In the genomic region with DNA sequence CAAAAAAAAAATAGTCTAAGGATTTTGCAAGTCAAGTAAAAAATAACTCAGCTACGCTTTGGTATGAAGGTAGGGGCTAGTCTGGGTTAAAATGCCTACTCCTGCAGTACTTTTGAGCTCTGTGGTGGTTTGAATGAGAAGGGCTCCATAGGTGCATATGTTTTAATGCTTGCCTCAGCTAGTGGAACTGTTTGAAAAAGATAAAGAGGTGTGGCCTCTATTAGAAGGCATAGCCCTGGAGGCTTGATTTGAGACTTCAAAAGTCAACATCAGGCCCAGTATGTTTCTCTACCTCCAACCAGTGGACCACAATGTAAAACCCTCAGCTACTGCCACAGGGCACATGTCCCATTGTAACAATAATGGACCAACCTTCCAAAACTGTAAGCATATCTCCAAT, we compare ENCODE assay signal across 26 mouse cellular contexts. TPM values are rescaled to one million over a fixed set of nuclear protein-coding genes. Genes with fewer than 3 reads are reported as not detected.
DNase-seq lines count a peak whose midpoint lies in the region; ATAC-seq and TF ChIP-seq lines count a peak whose summit lies in the region.
"Had no signal": no experiment of that assay in that cellular context is flagged by ENCODE, and none has a peak within 500 bp of the region (broad histone marks: within the 10 kb centered on the region; RNA-seq: fewer than 3 reads in every experiment).

No protein-coding gene starts in this region.

- H3K4me1 ChIP-seq in liver, embryonic 12.5 days, result peaks cover 16% of the 10 kb centered on the region
- no peaks in the 10 kb centered on the region for H3K4me1 ChIP-seq in liver, embryonic 11.5 days (replicated peaks; ENCODE audit: control insufficient read depth, insufficient read depth, low read length)
- peaks cover 0 to 11% of the 10 kb centered on the region in 2 experiments; a peak in 3 of 4 replicates for H3K4me1 ChIP-seq in liver, embryonic 14.5 days (replicated peaks; ENCODE audit: control insufficient read depth in 2 of 2, insufficient read depth in 2 of 2, low read length in 1 of 2)
- no peaks in the 10 kb centered on the region for H3K4me1 ChIP-seq in liver, postnatal 0 days (ENCODE audit: insufficient read depth)
- H3K4me1 ChIP-seq in liver, embryonic 15.5 days (replicated peaks), result peaks cover 7% of the 10 kb centered on the region; the same call in 1 of the 2 replicates
- H3K4me1 ChIP-seq: embryonic facial prominence, embryonic 10.5 days; embryonic facial prominence, embryonic 12.5 days had no signal

- no peak overlapping the region for H3K27ac ChIP-seq in liver, embryonic 12.5 days
- no peak overlapping the region for H3K27ac ChIP-seq in liver, embryonic 11.5 days (ENCODE audit: low read depth, low read length)
- H3K27ac ChIP-seq in liver, embryonic 14.5 days, result no peak overlapping the region
- H3K27ac ChIP-seq in liver, postnatal 0 days (ENCODE audit: low read depth), result no peak overlapping the region
- no peak overlapping the region for H3K27ac ChIP-seq in liver, embryonic 15.5 days (replicated peaks)
- H3K27ac ChIP-seq: embryonic facial prominence, embryonic 10.5 days; embryonic facial prominence, embryonic 12.5 days; forebrain, embryonic 13.5 days; forebrain, embryonic 15.5 days had no signal

- no peaks in the 10 kb centered on the region for H3K9me3 ChIP-seq in liver, embryonic 12.5 days (replicated peaks)
- no peaks in the 10 kb centered on the region for H3K9me3 ChIP-seq in liver, embryonic 11.5 days (ENCODE audit: control insufficient read depth, low read length)
- no peaks in the 10 kb centered on the region for H3K9me3 ChIP-seq in liver, embryonic 14.5 days (ENCODE audit: control insufficient read depth, low read length)
- H3K9me3 ChIP-seq in liver, postnatal 0 days (ENCODE audit: low read length), result no peaks in the 10 kb centered on the region
- no peaks in the 10 kb centered on the region for H3K9me3 ChIP-seq in liver, embryonic 15.5 days (replicated peaks)
- H3K9me3 ChIP-seq: embryonic facial prominence, embryonic 10.5 days; embryonic facial prominence, embryonic 12.5 days; forebrain, embryonic 13.5 days; forebrain, embryonic 15.5 days had no signal

- 81% methylated on average over 1 of the region's 1 CpGs for WGBS in liver, embryonic 12.5 days (ENCODE audit: insufficient replicate concordance)
- WGBS in liver, embryonic 11.5 days, result 90% methylated on average over 1 of the region's 1 CpGs
- WGBS in liver, embryonic 14.5 days (ENCODE audit: insufficient replicate concordance), result 71% methylated on average over 1 of the region's 1 CpGs
- WGBS in liver, postnatal 0 days (ENCODE audit: insufficient replicate concordance), result 79% methylated on average over 1 of the region's 1 CpGs
- WGBS in liver, embryonic 15.5 days (ENCODE audit: insufficient replicate concordance), result 83% methylated on average over 1 of the region's 1 CpGs

- no peak overlapping the region for H3K4me2 ChIP-seq in liver, embryonic 12.5 days
- H3K4me2 ChIP-seq in liver, embryonic 11.5 days, result no peak overlapping the region
- H3K4me2 ChIP-seq in liver, embryonic 14.5 days (ENCODE audit: low read depth), result no peak overlapping the region
- no peak overlapping the region for H3K4me2 ChIP-seq in liver, postnatal 0 days (ENCODE audit: low read depth, low read length)
- H3K4me2 ChIP-seq in liver, embryonic 15.5 days, result no peak overlapping the region
- H3K4me2 ChIP-seq: embryonic facial prominence, embryonic 12.5 days; forebrain, embryonic 13.5 days; forebrain, embryonic 15.5 days had no signal

- H3K27me3 ChIP-seq in liver, embryonic 12.5 days (replicated peaks), result 0 out of 2 replicates have a peak, but pooled peaks cover 3% of the 10 kb centered on the region
- H3K27me3 ChIP-seq in liver, embryonic 11.5 days (replicated peaks; ENCODE audit: control insufficient read depth, insufficient read depth, low read length), result no peaks in the 10 kb centered on the region
- H3K27me3 ChIP-seq in liver, embryonic 14.5 days (ENCODE audit: control insufficient read depth, insufficient read depth, low read length), result no peaks in the 10 kb centered on the region
- no peaks in the 10 kb centered on the region for H3K27me3 ChIP-seq in liver, postnatal 0 days (ENCODE audit: insufficient read depth, low read length)
- H3K27me3 ChIP-seq in liver, embryonic 15.5 days, result no peaks in the 10 kb centered on the region
- H3K27me3 ChIP-seq: CH12.LX; embryonic facial prominence, embryonic 12.5 days; forebrain, embryonic 13.5 days; forebrain, embryonic 15.5 days had no signal

- no peak overlapping the region for H3K9ac ChIP-seq in liver, embryonic 12.5 days
- H3K9ac ChIP-seq in liver, embryonic 11.5 days (ENCODE audit: low read depth, low read length), result no peak overlapping the region
- H3K9ac ChIP-seq in liver, embryonic 14.5 days (replicated peaks), result no peak overlapping the region
- H3K9ac ChIP-seq in liver, postnatal 0 days (replicated peaks), result no peak overlapping the region
- H3K9ac ChIP-seq in liver, embryonic 15.5 days, result no peak overlapping the region
- H3K9ac ChIP-seq: embryonic facial prominence, embryonic 12.5 days; forebrain, embryonic 13.5 days; forebrain, embryonic 15.5 days; forebrain, postnatal 0 days had no signal

- peak; percentile 77 for ATAC-seq in liver, embryonic 12.5 days
- no peak for ATAC-seq in liver, embryonic 11.5 days (replicated peaks; ENCODE audit: low FRiP score)
- peak; percentile 78 for ATAC-seq in liver, embryonic 14.5 days (ENCODE audit: insufficient read depth)
- no peak for ATAC-seq in liver, postnatal 0 days
- peak; percentile 81 for ATAC-seq in liver, embryonic 15.5 days (ENCODE audit: insufficient read depth)
- ATAC-seq: CD4-positive, CD25-positive, alpha-beta regulatory T cell, adult 4 months; forebrain, embryonic 13.5 days; forebrain, embryonic 15.5 days; forebrain, postnatal 0 days; Patski had no signal

- TF ChIP-seq CTCF in liver, embryonic 14.5 days (IDR thresholded peaks at IDR 0.05; ENCODE audit: low read depth), result no peak
- TF ChIP-seq CTCF in liver, postnatal 0 days (IDR thresholded peaks at IDR 0.05; ENCODE audit: low read depth), result no peak

- H3K36me3 ChIP-seq in liver, embryonic 12.5 days, result no peaks in the 10 kb centered on the region
- H3K36me3 ChIP-seq in liver, embryonic 11.5 days (ENCODE audit: control insufficient read depth, insufficient read depth, low read length), result no peaks in the 10 kb centered on the region
- no peaks in the 10 kb centered on the region for H3K36me3 ChIP-seq in liver, embryonic 14.5 days (replicated peaks; ENCODE audit: control insufficient read depth, insufficient read depth, low read depth)
- no peaks in the 10 kb centered on the region for H3K36me3 ChIP-seq in liver, postnatal 0 days (replicated peaks; ENCODE audit: insufficient read depth, low read length)
- no peaks in the 10 kb centered on the region for H3K36me3 ChIP-seq in liver, embryonic 15.5 days (replicated peaks)
- H3K36me3 ChIP-seq: embryonic facial prominence, embryonic 10.5 days; embryonic facial prominence, embryonic 12.5 days; forebrain, embryonic 15.5 days; G1E had no signal

- TF ChIP-seq EP300 in liver, embryonic 14.5 days (IDR thresholded peaks at IDR 0.05; ENCODE audit: low read depth), result no peak
- TF ChIP-seq EP300 in liver, postnatal 0 days (IDR thresholded peaks at IDR 0.05; ENCODE audit: low read depth), result no peak

- H3K4me3 ChIP-seq in liver, embryonic 12.5 days, result no peak overlapping the region
- H3K4me3 ChIP-seq in liver, embryonic 11.5 days (ENCODE audit: low read depth, low read length), result no peak overlapping the region
- H3K4me3 ChIP-seq in liver, embryonic 14.5 days (ENCODE audit: insufficient read depth in 1 of 2, low read depth in 2 of 2, low read length in 2 of 2), result no peak overlapping the region
- no peak overlapping the region for H3K4me3 ChIP-seq in liver, postnatal 0 days (ENCODE audit: low read depth, low read length)
- H3K4me3 ChIP-seq in liver, embryonic 15.5 days (replicated peaks), result no peak overlapping the region
- H3K4me3 ChIP-seq: embryonic facial prominence, embryonic 10.5 days; embryonic facial prominence, embryonic 12.5 days; erythroblast, embryonic 14.5 days; forebrain, embryonic 13.5 days; forebrain, embryonic 15.5 days had no signal

- no peak for DNase-seq in liver, embryonic 11.5 days (ENCODE audit: low spot score)
- DNase-seq in liver, embryonic 14.5 days (ENCODE audit: low read depth in 3 of 3, low spot score in 3 of 3), result no peak
- DNase-seq in liver, postnatal 0 days, result no peak
- no peak for DNase-seq in T-cell, adult 2 months (ENCODE audit: low spot score)
- DNase-seq in layer of hippocampus, adult 9-11 months, result no peak
- DNase-seq: adrenal gland, adult 8-10 months; adrenal gland, postnatal 14 days; adrenal gland, postnatal 36 days; B cell, adult 2 months; cerebellum, adult 11-12 months; cerebellum, adult 2 months; cerebellum, adult 9-10 months; cerebellum, postnatal 10 days; cerebellum, postnatal 25 days; forebrain, postnatal 0 days had no signal

RNA-seq across cellular contexts. Expression of gene Csrnp3, which starts 16.9 kb away (rescaled TPM):
- polyA plus RNA-seq in liver, embryonic 12.5 days (2016; fragmentation: Nextera tagmentation; extraction: Ambion mirVana), result 0.45 and 0.48 TPM in 2 replicates
- polyA plus RNA-seq in liver, embryonic 11.5 days (2014; fragmentation: Nextera tagmentation; extraction: Ambion mirVana), result 0.51 and 0.96 TPM in 2 replicates
- polyA plus RNA-seq in liver, embryonic 14.5 days (2012; rRNA removed), result 0.02 and 0.05 TPM in 2 replicates
- 0.13 TPM in 1 of 2 replicates, not detected in the other for polyA plus RNA-seq in liver, embryonic 14.5 days (2014; fragmentation: Nextera tagmentation; extraction: Ambion mirVana)
- polyA plus RNA-seq in liver, postnatal 0 days (2015; fragmentation: Nextera tagmentation; extraction: Ambion mirVana), result not detected in 2 replicates
- 0.05 and 0.14 TPM in 2 replicates for polyA plus RNA-seq in liver, embryonic 15.5 days (2015; fragmentation: Nextera tagmentation; extraction: Ambion mirVana)
- polyA plus RNA-seq: CD4-positive, CD25-positive, alpha-beta regulatory T cell, adult 4 months; erythroblast, embryonic 14.5 days; G1E; Patski had no signal

Comparison
In these comparisons a context has a peak if more than half of its experiments do, and no peak if none do; other contexts are left out.
1. ATAC-seq: peak in liver, embryonic 12.5 days (single experiment), liver, embryonic 14.5 days (single experiment) and liver, embryonic 15.5 days (single experiment); none in liver, embryonic 11.5 days (single experiment) and liver, postnatal 0 days (single experiment).